Mouse (Mus musculus): ENCODE data around the gene Lrp11. TPM values are rescaled to one million over a fixed set of nuclear protein-coding genes. Genes with fewer than 3 reads are reported as not detected.
"Not testable (repeated sequence)": the region's sequence is repeated elsewhere in the genome, so short reads cannot be mapped to it uniquely, and the experiment has no call there.

Gene Lrp11
- polyA plus RNA-seq, 1 experiment from 2014 or later: 20.4 TPM

- Histone ChIP-seq H3K9ac (no peak overlapping the region), H3K27me3 (no peaks in the 10 kb centered on the region), H3K4me3 (no peak overlapping the region), H3K27ac (no peak overlapping the region), H3K4me2 (no peak overlapping the region), H3K9me3 (replicated peaks) (no peaks in the 10 kb centered on the region), H3K36me3 (ENCODE audit: poor library complexity, severe bottlenecking) (peaks cover 14% of the 10 kb centered on the region; the same call in 1 of the 2 replicates), H3K4me1 (no peaks in the 10 kb centered on the region)
- no peak for ATAC-seq
- 75% methylated on average over 2 of the region's 2 CpGs for WGBS
Observed at GRCm38 (mm10) chr10:7605168-7605567, 15.6 kb downstream of the Lrp11 start.

DNA sequence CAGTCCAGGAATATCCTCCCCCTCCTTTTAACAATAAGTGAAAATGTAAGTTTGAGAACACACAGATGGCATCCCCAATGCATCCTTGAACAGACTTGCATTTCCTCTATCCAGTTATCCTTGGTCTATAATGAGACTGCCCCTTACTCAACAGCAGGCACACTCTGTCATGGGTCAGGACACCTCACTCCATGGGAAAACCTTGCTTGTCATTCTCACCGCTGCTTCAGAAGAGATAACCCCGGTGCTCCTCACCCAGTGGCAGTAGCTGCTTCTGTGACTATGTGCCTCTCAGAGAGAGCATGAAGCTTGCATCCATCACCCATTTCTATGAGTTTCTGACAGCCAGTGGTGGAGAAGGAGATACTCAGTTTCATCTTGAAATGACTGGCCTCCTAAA is 16.8 kb downstream of the Lrp11 start:
- Histone ChIP-seq H3K4me3 (no peak overlapping the region), H3K27me3 (no peaks in the 10 kb centered on the region), H3K36me3 (ENCODE audit: poor library complexity, severe bottlenecking) (peaks cover 22% of the 10 kb centered on the region), H3K9ac (no peak overlapping the region), H3K27ac (no peak overlapping the region), H3K9me3 (replicated peaks) (no peaks in the 10 kb centered on the region), H3K4me1 (no peaks in the 10 kb centered on the region), H3K4me2 (no peak overlapping the region)
- WGBS: 96% methylated on average over 2 of the region's 2 CpGs
- no peak for ATAC-seq

GRCm38 (mm10) chr10:7608611-7609010 is 19.0 kb downstream of the Lrp11 start:
- 94% methylated on average over 17 of the region's 17 CpGs for WGBS

GRCm38 (mm10) chr10:7611647-7612046 is 22.0 kb downstream of the Lrp11 start:
- Histone ChIP-seq H3K9ac (no peak overlapping the region), H3K9me3 (replicated peaks) (peaks cover 5% of the 10 kb centered on the region), H3K4me2 (no peak overlapping the region), H3K27me3 (no peaks in the 10 kb centered on the region), H3K4me3 (no peak overlapping the region), H3K4me1 (no peaks in the 10 kb centered on the region), H3K36me3 (ENCODE audit: poor library complexity, severe bottlenecking) (peaks cover 26% of the 10 kb centered on the region), H3K27ac (no peak overlapping the region)
- no peak for ATAC-seq
- WGBS: 50% methylated on average over 6 of the region's 6 CpGs

More at GRCm38 (mm10) chr10:7608611-7609010, 19.0 kb downstream of the Lrp11 start:
- no peaks in the 10 kb centered on the region for H3K9me3 ChIP-seq (replicated peaks)
- ATAC-seq: no peak
- H3K4me1 ChIP-seq: no peaks in the 10 kb centered on the region
- no peak overlapping the region for H3K27ac ChIP-seq
- H3K9ac ChIP-seq: no peak overlapping the region
- peaks cover 22% of the 10 kb centered on the region for H3K36me3 ChIP-seq (ENCODE audit: poor library complexity, severe bottlenecking)
- H3K4me2 ChIP-seq: no peak overlapping the region
- no peaks in the 10 kb centered on the region for H3K27me3 ChIP-seq
- no peak overlapping the region for H3K4me3 ChIP-seq

- peaks cover 29% of the 10 kb centered on the region for H3K36me3 ChIP-seq (ENCODE audit: poor library complexity, severe bottlenecking)
- H3K9ac ChIP-seq; H3K4me1 ChIP-seq; H3K27me3 ChIP-seq; H3K4me3 ChIP-seq; H3K9me3 ChIP-seq (replicated peaks); H3K27ac ChIP-seq; ATAC-seq; H3K4me2 ChIP-seq: not testable (repeated sequence)
Observed at GRCm38 (mm10) chr10:7612210-7612609, 22.6 kb downstream of the Lrp11 start.

DNA sequence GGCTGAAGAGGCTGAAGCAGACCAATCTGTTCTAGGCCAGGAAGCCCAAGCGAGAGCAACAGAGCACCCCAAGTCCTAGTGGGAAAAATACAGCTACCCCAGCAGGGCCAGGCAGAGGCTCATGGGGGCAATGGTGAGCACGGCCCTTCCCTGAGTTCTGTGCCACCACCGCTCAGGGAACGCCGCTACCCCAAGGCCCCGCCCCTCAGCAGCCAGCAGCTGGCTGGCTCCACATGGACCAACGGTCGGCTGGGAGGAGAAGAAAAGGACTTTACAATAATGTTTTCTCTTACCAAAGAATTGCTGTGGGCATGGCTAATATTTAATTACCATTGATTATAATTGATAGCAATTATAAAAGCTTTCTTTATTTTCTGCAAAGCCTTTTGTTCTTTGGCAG is 25.2 kb downstream of the Lrp11 start:
- ATAC-seq: no peak
- no peak overlapping the region for H3K27ac ChIP-seq
- no peak overlapping the region for H3K4me3 ChIP-seq
- H3K4me1 ChIP-seq: no peaks in the 10 kb centered on the region
- WGBS: 74% methylated on average over 8 of the region's 8 CpGs
- peaks cover 5% of the 10 kb centered on the region for H3K9me3 ChIP-seq (replicated peaks)
- H3K27me3 ChIP-seq: no peaks in the 10 kb centered on the region
- H3K4me2 ChIP-seq: no peak overlapping the region
- no peak overlapping the region for H3K9ac ChIP-seq
- peaks cover 15% of the 10 kb centered on the region for H3K36me3 ChIP-seq (ENCODE audit: poor library complexity, severe bottlenecking)

DNA sequence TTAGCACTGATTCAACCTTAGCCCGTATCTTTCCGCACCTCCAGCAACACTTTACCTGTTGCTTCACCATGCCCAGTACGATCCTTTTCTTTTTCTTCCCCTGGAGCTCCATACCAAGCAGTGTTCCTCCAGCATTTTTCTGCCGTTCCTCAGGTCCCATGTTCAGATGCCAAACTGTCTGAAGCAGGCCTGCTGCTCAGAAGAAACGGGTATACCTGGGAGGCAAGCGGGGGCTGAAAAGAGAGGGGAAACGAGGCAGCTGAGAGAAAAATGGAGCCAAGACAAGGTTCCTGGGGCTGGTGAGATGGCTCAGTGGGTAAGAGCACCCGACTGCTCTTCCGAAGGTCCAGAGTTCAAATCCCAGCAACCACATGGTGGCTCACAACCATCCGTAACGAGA is 27.5 kb downstream of the Lrp11 start:
- not testable (repeated sequence) for H3K9ac ChIP-seq; H3K9me3 ChIP-seq (replicated peaks); H3K27ac ChIP-seq; H3K4me1 ChIP-seq; ATAC-seq; H3K4me3 ChIP-seq; H3K27me3 ChIP-seq; H3K4me2 ChIP-seq; H3K36me3 ChIP-seq (ENCODE audit: poor library complexity, severe bottlenecking)
- WGBS: 84% methylated on average over 11 of the region's 11 CpGs

DNA sequence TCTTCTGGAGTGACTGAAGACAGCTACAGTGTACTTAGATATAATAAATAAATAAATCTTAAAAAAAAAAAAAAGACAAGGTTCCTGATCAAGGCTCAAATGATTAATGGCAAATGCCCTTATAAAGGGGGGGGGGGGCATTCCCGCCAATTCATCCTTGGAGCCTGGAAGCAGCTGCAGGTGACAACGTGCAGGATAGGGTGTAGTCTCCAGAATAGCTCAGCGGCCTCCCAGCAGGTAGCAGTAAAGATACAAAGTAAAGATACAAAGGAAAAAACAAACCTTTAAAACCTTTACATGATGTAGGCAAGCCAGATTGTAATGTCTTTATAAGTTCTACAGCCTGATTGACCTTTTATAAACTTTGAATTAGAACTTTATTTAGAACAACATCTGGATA is 28.0 kb downstream of the Lrp11 start:
- H3K9me3 ChIP-seq (replicated peaks); H3K4me1 ChIP-seq; H3K9ac ChIP-seq; H3K27me3 ChIP-seq; H3K36me3 ChIP-seq (ENCODE audit: poor library complexity, severe bottlenecking); H3K27ac ChIP-seq; ATAC-seq; H3K4me3 ChIP-seq; H3K4me2 ChIP-seq: not testable (repeated sequence)
- 36% methylated on average over 3 of the region's 3 CpGs for WGBS

DNA sequence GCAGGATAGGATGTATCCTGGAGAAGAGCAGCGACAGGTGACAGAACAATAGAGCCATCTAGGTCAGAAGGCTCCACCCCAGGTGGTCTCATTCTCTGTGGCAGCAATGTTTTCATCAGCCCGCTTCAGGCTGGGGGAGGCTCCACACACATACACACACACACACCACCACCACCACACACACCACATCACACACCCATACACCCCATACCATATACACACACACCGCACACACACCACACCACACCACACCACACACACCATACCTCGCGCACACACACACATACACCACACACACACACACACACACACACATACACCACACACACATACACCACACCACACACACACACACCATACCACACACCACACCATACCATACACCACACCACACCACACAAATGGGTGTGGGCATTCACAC is 30.2 kb downstream of the Lrp11 start:
- no peaks in the 10 kb centered on the region for H3K4me1 ChIP-seq
- H3K4me2 ChIP-seq: no peak overlapping the region
- H3K27ac ChIP-seq: no peak overlapping the region
- no peak for ATAC-seq
- no peaks in the 10 kb centered on the region for H3K27me3 ChIP-seq
- peaks cover 2% of the 10 kb centered on the region for H3K9me3 ChIP-seq (replicated peaks)
- no peak overlapping the region for H3K9ac ChIP-seq
- peaks cover 16% of the 10 kb centered on the region for H3K36me3 ChIP-seq (ENCODE audit: poor library complexity, severe bottlenecking)
- 66% methylated on average over 5 of the region's 5 CpGs for WGBS
- H3K4me3 ChIP-seq: no peak overlapping the region

GRCm38 (mm10) chr10:7620723-7621122 is 31.1 kb downstream of the Lrp11 start:
- 59% methylated on average over 5 of the region's 5 CpGs for WGBS
- Histone ChIP-seq H3K36me3 (ENCODE audit: poor library complexity, severe bottlenecking) (peaks cover 14% of the 10 kb centered on the region; the same call in 1 of the 2 replicates), H3K9ac (no peak overlapping the region), H3K4me2 (no peak overlapping the region), H3K27me3 (no peaks in the 10 kb centered on the region), H3K9me3 (replicated peaks) (no peaks in the 10 kb centered on the region), H3K4me1 (no peaks in the 10 kb centered on the region), H3K27ac (no peak overlapping the region), H3K4me3 (no peak overlapping the region)
- no peak for ATAC-seq

DNA sequence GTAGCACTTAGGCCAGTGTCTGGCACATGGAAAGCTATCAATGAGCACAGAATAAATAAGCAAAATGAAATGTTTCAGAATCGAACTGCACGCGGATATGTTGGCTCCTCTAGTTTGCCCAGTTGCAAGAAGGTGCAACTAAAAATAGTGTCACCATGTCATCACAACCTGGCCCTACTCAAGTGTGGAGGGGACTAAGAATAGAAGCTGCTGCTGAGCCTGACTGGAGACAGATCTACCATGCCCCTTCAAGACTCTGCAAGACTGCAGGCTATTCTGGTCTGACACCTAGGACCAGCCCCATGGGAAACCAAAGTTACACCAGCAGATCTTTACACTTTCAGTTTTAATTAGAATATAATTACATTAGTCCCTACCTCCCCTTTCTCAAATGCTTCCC is 32.8 kb downstream of the Lrp11 start:
- Histone ChIP-seq H3K4me2 (no peak overlapping the region), H3K9ac (no peak overlapping the region), H3K27me3 (no peaks in the 10 kb centered on the region), H3K27ac (no peak overlapping the region), H3K9me3 (replicated peaks) (no peaks in the 10 kb centered on the region), H3K36me3 (ENCODE audit: poor library complexity, severe bottlenecking) (peaks cover 21% of the 10 kb centered on the region; the same call in 1 of the 2 replicates), H3K4me3 (no peak overlapping the region), H3K4me1 (no peaks in the 10 kb centered on the region)
- WGBS: 95% methylated on average over 3 of the region's 3 CpGs
- ATAC-seq: no peak

- H3K36me3 ChIP-seq (ENCODE audit: poor library complexity, severe bottlenecking): peaks cover 35% of the 10 kb centered on the region
- no peaks in the 10 kb centered on the region for H3K4me1 ChIP-seq
- no peak for ATAC-seq
- no peak overlapping the region for H3K4me3 ChIP-seq
- H3K9me3 ChIP-seq (replicated peaks): no peaks in the 10 kb centered on the region
- 96% methylated on average over 3 of the region's 3 CpGs for WGBS
- H3K27me3 ChIP-seq: no peaks in the 10 kb centered on the region
- H3K9ac ChIP-seq: no peak overlapping the region
- no peak overlapping the region for H3K4me2 ChIP-seq
- no peak overlapping the region for H3K27ac ChIP-seq
Observed at GRCm38 (mm10) chr10:7623861-7624518, 34.4 kb downstream of the Lrp11 start.

GRCm38 (mm10) chr10:7629092-7629491 is 39.5 kb downstream of the Lrp11 start:
- Histone ChIP-seq H3K36me3 (ENCODE audit: poor library complexity, severe bottlenecking) (peaks cover 65% of the 10 kb centered on the region), H3K27me3 (no peaks in the 10 kb centered on the region), H3K4me1 (no peaks in the 10 kb centered on the region), H3K4me3 (no peak overlapping the region), H3K9me3 (replicated peaks) (no peaks in the 10 kb centered on the region), H3K4me2 (no peak overlapping the region), H3K9ac (no peak overlapping the region), H3K27ac (no peak overlapping the region)
- no peak for ATAC-seq
- WGBS: 90% methylated on average over 4 of the region's 4 CpGs

Data from forebrain, embryonic 13.5 days (tissue).